Mouse (Mus musculus): ENCODE data around the gene Zbtb39.
A peak's percentile ranks its signal among the peaks of the same experiment; 100 is the strongest.

Zbtb39 gene

GRCm38 (mm10) chr10:127739083-127739660 is at the start of gene Zbtb39:
TSS of gene Zbtb39 (plus strand) at chr10:127739538.
- peak; percentile 66 for DNase-seq (ENCODE audit: low read depth)

- no peak for DNase-seq (ENCODE audit: low read depth)
Measured at GRCm38 (mm10) chr10:127691053-127691452, 48.3 kb upstream of the Zbtb39 start.

GRCm38 (mm10) chr10:127694636-127695035 is 44.7 kb upstream of the Zbtb39 start:
- DNase-seq (ENCODE audit: low read depth), result peak; percentile 65

GRCm38 (mm10) chr10:127695775-127696174 is 43.6 kb upstream of the Zbtb39 start:
- DNase-seq (ENCODE audit: low read depth), result no peak

- no peak for DNase-seq (ENCODE audit: low read depth)
Measured at GRCm38 (mm10) chr10:127698966-127699365, 40.4 kb upstream of the Zbtb39 start.

- peak; percentile 16 for DNase-seq (ENCODE audit: low read depth)
Measured at GRCm38 (mm10) chr10:127703299-127703698, 36.0 kb upstream of the Zbtb39 start.

GRCm38 (mm10) chr10:127704293-127704692 is 35.0 kb upstream of the Zbtb39 start:
- no peak for DNase-seq (ENCODE audit: low read depth)

- DNase-seq (ENCODE audit: low read depth), result no peak
Measured at GRCm38 (mm10) chr10:127704766-127705220, 34.5 kb upstream of the Zbtb39 start, which contains the start of gene Myo1a. TSS of gene Myo1a (plus strand) at chr10:127705170.

GRCm38 (mm10) chr10:127705783-127706182 is 33.6 kb upstream of the Zbtb39 start:
- peak; percentile 50 for DNase-seq (ENCODE audit: low read depth)

- no peak for DNase-seq (ENCODE audit: low read depth)
Measured at GRCm38 (mm10) chr10:127707721-127708120, 31.6 kb upstream of the Zbtb39 start.

GRCm38 (mm10) chr10:127708850-127709370 is 30.4 kb upstream of the Zbtb39 start:
- no peak for DNase-seq (ENCODE audit: low read depth)

- DNase-seq (ENCODE audit: low read depth), result no peak
Measured at GRCm38 (mm10) chr10:127710331-127710730, 29.0 kb upstream of the Zbtb39 start.

GRCm38 (mm10) chr10:127712736-127713135 is 26.6 kb upstream of the Zbtb39 start:
- no peak for DNase-seq (ENCODE audit: low read depth)

- DNase-seq (ENCODE audit: low read depth), result no peak
Measured at GRCm38 (mm10) chr10:127721671-127722418, 17.5 kb upstream of the Zbtb39 start.

- DNase-seq (ENCODE audit: low read depth), result no peak
Measured at GRCm38 (mm10) chr10:127724178-127724577, 15.2 kb upstream of the Zbtb39 start, which contains the start of gene Tac2. TSS of gene Tac2 (plus strand) at chr10:127724478.

- no peak for DNase-seq (ENCODE audit: low read depth)
Measured at GRCm38 (mm10) chr10:127725136-127725535, 14.2 kb upstream of the Zbtb39 start.

GRCm38 (mm10) chr10:127728437-127728836 is 10.9 kb upstream of the Zbtb39 start:
- DNase-seq (ENCODE audit: low read depth), result no peak

GRCm38 (mm10) chr10:127730285-127730932 is 8.9 kb upstream of the Zbtb39 start:
- DNase-seq (ENCODE audit: low read depth), result no peak

- DNase-seq (ENCODE audit: low read depth), result no peak
Measured at GRCm38 (mm10) chr10:127730933-127731310, 8.4 kb upstream of the Zbtb39 start.

- DNase-seq (ENCODE audit: low read depth), result no peak
Measured at GRCm38 (mm10) chr10:127731397-127731796, 7.9 kb upstream of the Zbtb39 start.

- DNase-seq (ENCODE audit: low read depth), result peak; percentile 65
Measured at GRCm38 (mm10) chr10:127734434-127734833, 4.9 kb upstream of the Zbtb39 start.

- peak; percentile 24 for DNase-seq (ENCODE audit: low read depth)
Measured at GRCm38 (mm10) chr10:127736266-127736665, 3.1 kb upstream of the Zbtb39 start.

GRCm38 (mm10) chr10:127736916-127737315 is 2.4 kb upstream of the Zbtb39 start:
- DNase-seq (ENCODE audit: low read depth), result peak; percentile 73

Measured in 416B (cell line).